Mouse (Mus musculus) spleen, postnatal 0 days (tissue): Measurements from ENCODE around the gene Tfam. TPM values are rescaled to one million over a fixed set of nuclear protein-coding genes. Genes with fewer than 3 reads are reported as not detected.

Experiments used
- polyA plus RNA-seq: library from polyadenylated mRNA; unstranded; fragments of >200 nt; fragmentation: Nextera tagmentation; extraction: Ambion mirVana; gene quantifications from 2 replicates; pipeline ENCODE4 v1.2.1, GENCODE M21; 2015

The Tfam gene
- 37.8 and 40.3 TPM in 2 replicates for polyA plus RNA-seq

DNA sequence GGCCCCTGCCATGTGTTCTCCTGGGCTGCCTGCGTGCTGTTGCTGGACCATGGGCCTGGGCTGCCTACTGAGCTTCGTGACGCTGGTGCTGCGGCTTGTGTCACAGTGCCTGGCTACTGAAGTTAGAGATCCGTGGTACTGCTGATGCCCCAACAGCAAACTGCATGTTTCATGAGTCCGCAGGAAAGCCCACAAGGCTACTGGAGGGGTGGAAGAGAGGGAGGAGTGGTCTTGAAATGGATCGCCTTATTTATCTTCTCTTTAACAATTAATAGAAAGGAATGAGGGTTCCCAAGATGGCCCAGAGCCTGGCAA lies at the start of gene Tfam:
TSS of gene Tfam (minus strand) at position 41 of the 315 bp plus-strand sequence.

DNA sequence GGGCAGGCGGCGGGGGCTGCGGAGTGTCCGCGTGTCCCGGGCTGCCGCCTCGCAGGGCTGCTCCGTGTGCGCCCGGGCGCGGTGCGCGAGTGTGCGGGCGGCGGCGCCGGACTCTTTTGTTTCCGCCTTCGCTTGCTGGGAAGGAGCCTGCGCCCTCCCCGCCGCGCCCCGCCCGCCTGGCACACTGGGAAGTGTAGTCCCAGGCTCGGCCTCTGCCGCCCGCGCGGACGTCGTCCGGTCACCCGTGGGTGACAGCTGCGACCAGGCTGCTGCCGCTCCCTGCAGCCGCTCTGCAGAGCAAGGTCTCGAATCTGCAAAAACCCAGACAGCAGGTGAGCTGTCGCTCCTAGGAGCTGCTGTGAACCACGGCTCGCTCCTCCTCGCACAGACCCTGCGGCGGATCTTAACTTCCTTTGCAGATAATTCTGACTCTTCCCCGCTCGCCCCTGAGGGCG lies 47.1 kb upstream of the Tfam start, which contains the start of gene Ube2d1:
TSS of gene Ube2d1 (minus strand) at position 137 of the 455 bp plus-strand sequence.

Other genes with a start within 250 kb of the Tfam start
- 9.1 and 11.1 TPM in 2 replicates for gene Bicc1, start 78.6 kb downstream of the Tfam start, polyA plus RNA-seq
- 12.6 and 15.8 TPM in 2 replicates for gene Ube2d1, start 47.0 kb upstream of the Tfam start, polyA plus RNA-seq
- 79.3 and 96.5 TPM in 2 replicates for gene Cisd1, start 106.7 kb upstream of the Tfam start, polyA plus RNA-seq
- 10.2 and 11.7 TPM in 2 replicates for gene Ipmk, start 109.5 kb upstream of the Tfam start, polyA plus RNA-seq